Mouse (Mus musculus): ENCODE results near the gene Med27.

Med27 gene

DNA sequence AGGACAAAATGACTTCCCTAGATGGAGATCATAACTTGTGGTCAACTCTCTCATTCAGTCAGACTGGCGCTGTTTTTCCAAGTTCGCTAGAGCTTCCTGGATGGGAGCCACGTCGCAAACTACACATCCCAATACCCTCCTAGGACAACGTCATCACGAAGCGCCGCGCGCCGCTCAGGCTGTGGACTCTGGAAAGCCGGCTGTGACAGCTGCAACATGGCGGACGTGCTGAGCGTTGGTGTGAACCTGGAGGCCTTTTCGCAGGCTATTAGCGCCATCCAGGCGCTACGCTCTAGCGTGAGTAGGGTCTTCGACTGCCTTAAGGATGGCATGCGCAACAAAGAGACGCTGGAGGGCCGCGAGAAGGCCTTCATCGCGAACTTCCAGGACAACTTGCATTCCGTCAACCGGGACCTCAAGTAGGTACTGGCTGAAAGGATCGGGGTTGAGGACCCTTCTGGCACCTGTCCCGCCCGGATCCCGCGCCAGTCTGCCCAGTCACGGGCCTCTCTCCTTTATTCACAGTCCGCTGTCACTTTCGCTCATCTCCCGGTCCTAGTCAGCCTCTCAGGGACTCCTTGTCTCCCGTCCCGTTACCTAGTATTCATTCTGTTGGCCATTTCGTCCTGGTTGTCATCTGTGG lies at the start of gene Med27:
Med27 (plus strand) TSS at position 191 of the 643 bp plus-strand sequence.
- peak; percentile 91 for DNase-seq

DNA sequence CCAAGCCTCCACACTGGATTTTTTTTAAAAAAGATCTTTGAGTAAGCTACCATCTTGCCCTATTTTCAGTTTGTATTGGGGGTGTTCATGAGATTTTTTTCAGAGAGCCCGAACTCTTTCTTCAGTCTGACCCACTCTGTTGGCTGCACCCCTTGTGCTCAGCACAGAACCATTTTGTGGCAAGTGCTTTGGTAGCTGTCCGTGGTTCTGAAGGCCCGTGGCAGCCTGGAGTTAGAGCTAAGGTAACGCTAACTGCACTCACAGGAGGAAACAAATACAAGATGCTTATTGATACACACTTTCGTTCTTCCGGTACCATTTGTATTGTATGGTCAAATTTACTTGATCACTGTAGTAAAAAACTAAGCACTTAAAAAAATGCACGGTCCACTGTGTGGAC lies 36.7 kb upstream of the Med27 start:
- no peak for DNase-seq

DNA sequence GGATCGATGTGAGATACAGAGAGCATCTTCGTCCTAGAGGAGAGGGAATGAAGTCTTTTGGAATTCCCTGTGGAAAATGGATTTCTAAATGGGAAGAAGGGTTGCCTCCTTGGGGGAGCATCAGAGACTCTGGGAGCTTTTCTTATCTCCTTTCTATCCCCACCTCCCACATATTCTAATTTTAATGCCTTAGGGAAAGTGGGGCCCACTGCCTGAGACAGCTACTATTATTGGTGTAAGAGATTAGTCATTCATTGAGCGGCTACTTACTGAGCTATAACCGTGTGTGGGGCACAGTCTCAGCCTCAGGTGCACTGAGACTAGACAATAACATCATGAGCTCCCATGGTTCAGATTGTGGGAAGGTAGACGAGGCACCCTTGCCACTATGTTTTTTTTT lies 34.6 kb upstream of the Med27 start:
- DNase-seq, result no peak

DNA sequence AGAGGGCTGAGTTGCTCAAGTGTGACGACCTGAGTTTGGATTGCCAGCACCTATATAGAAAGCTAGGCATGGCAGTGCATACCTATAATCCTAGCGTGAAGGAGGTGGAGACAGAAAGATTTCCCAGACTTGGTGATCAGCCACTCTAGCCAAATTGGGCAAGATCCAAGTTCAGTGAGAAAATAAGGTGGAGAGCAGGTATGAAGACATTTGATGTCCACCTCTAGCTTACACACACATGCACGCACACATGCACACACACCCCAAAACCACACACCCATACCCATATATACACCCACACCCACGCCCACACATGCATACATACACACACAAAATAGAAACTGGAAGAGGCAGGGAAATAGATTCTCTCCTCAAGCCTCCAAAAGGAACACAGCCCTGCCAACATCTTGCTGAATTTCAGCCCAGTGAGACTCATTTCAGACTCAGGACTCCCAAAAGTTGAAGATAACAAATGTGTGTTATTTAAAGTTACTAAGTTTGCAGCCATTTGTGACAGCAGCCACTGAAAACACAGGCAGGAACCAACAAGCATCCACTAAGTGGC lies 28.6 kb upstream of the Med27 start:
- no peak for DNase-seq

DNA sequence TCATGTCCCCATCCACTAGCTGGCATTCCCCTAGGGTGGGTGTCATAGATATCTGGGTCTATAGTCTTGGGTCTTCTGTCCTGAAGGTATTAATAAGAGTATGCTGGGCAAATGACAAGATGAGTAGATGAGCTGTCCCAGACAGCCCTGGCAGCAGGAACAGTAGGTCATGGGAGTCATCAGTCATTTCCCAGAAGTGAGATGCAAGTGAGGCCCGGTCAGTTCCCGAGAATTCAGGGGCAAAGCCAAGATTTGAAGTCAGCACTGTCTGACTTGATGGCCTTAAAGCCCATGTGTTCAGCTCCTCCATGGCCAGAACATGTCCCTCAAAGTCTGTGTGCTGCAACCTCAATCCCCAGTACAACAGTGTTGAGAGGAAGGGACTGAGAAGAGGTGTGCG lies 28.0 kb upstream of the Med27 start:
- no peak for DNase-seq

DNA sequence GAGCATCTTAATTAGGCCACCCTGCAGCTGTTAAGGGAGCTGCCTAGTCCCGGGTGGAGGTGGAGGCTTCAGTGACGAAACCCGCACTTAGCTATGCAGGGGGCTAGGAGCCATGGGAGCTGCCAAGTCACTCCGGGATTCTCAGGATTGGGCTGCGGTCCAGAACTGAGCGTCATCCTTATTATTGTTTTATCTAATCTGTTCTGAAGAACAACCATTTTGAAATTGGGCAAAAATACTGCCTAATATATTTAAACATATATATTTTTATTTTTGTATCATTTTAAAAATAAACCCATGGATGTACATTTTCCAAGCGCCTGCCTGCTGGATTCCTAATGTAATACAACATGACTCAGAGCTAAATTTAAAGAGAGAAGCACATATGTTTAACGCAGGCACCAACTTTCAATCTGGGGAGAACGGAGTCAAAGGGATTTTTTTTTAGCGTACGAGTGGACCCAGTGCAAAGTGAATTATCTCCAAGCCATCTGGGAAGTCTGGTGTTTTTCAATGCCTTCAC lies 26.3 kb upstream of the Med27 start:
- DNase-seq, result peak; percentile 3

DNA sequence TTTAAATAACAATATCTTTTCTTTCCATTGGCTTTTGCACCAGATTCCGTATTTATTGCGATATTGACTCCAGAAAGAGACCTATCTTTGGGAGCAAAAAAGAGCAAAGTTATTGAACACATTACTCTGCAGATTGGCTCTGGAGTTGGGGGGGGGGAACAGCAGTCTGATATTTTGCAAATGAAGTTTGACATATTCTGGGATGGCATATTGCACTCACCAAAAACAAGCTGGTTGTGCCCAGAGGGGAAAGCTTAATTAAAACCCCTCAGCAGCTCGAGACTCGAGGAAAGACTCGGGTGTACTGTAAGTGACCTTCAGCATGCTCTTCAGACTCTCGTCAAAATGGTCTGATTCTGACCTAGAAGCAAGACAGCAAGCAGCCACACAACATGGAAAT lies 25.8 kb upstream of the Med27 start:
- DNase-seq, result no peak

GRCm38 (mm10) chr2:29324456-29324855 lies 22.2 kb upstream of the Med27 start:
- no peak for DNase-seq

DNA sequence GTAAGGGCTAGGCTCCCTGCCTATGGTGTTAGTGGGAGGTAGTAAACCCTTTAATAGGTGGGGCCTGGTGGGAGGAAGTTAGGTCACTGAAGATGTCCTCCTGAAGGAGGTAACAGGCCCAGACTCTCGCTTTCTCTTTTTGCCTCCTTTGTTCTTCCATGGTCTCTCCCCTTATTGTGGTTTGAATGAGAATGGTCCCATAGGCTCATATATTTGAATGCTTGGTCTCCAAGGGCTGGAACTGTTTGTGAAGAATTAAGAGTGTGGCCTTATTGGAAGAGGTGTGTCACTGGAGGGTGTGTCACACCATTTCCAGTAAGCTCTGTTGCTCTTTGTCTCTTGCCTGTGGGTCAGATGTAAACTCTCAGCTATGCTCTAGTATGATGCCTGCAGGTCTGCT lies 16.1 kb upstream of the Med27 start:
- DNase-seq, result no peak

GRCm38 (mm10) chr2:29338396-29338795 lies 8.2 kb upstream of the Med27 start:
- no peak for DNase-seq

GRCm38 (mm10) chr2:29358696-29359375 lies 12.2 kb downstream of the Med27 start:
- no peak for DNase-seq

- no peak for DNase-seq
These were observed 14.3 kb downstream of the Med27 start for GRCm38 (mm10) chr2:29360956-29361355.

DNA sequence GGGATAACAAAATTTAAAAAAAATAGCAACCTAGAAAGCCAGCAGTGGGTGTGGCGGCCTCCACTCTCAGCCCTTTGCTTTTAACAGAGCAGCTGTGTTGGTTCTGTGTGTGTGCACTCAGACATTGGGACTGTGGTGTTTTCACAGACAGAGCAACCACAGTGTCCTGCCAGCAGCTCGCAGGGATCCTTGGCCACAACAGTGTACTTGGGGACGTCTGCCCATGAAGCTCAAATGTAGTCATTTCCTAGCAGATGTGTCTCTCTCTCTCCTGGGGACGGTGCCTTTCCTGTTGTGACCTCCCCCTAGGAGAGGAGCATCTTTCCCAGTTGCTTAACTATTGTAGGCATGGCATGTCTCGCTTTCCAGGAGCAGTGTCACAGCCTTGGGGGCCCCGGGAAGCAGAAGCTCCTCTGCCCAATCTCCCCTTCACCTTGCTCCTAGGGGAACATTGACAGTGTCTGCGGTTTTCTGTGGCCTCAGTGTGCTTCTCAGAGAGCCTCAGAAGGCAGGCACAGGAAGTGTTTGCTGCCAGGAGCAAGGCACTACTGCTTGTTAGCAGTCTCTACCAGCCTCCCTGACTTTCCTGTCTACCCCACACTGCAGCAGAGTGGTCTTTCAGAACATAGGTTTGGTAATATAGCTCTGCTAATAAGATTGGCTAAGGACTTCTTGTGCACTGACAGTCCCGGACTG lies 18.5 kb downstream of the Med27 start:
- no peak for DNase-seq

DNA sequence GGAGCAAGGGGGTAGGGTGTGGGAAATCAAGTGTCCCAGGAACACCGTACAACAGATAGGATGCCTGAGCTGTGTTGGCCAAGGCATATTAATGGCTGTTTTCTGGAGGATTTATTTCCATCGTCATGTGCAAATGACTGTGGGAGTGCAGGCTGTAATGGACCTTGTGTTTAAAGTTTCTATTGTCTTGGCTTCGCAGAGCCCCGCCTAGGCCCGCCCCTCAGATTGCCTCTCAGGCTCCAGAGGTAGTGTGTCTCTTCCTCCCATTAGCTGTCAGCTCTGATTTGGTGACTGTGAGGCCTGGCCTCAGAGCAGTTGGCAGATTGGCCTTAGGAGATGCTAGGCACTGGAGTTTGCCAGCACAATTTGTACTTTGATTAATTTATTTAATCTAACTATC lies 22.1 kb downstream of the Med27 start:
- DNase-seq, result no peak

- no peak for DNase-seq
These were observed 25.6 kb downstream of the Med27 start for GRCm38 (mm10) chr2:29372176-29372575.

DNA sequence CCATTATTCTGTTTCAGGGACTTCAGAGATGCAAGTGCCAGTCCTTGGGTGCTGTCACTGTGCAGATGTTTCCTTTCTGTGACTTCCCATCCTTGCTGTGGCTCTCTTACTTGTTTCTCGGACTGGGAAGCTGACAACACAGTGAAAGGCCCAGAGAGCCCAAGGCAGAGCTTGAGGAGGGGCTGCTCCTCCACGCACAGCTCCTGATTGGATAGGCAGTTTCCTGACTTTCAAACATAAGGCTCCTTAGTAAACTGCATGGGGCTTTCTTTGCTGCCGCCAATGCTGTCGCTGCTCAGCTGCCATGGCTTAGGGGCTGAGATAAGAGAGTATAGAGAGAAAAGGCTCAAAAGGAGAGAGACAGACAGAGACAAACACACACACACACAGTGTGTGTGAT lies 35.1 kb downstream of the Med27 start:
- DNase-seq, result no peak

DNA sequence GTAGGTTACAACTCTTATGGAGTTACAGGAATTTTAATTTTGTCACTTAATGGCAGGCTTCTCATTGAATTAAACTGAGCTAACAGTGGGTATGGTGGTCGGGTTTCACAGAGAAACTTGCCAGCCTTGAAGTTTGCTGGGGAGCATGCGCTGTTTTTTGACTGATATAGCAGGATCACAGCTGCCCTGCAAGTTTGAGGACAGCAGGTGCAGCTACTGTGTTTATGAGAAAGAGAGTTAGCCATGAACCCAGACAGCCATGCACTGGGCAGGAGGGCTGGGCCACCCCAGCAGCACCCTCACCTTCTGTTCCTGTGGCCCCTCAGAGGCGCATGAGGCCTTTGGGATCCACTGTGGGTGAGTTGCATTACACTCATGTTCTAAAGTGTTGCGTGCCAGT lies 36.0 kb downstream of the Med27 start:
- DNase-seq, result no peak

DNA sequence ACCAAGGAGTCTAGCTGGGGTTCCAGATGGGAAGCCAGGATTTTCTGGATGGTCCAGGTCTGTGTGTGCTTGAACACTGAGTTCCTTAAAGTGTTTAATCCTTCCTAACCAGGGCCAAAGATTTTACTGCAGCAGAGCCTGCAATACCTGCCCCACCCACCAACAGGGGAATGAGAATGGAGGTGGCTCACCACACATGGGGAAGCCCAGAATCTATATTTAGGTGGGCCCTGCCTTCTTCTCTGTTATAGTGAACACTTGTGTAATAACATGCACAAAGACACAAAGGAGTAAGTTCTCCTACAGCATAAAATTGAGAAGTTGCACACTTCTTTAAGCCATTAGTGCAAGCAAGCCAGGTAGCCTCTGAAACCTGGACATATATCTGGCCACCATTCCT lies 36.5 kb downstream of the Med27 start:
- no peak for DNase-seq

DNA sequence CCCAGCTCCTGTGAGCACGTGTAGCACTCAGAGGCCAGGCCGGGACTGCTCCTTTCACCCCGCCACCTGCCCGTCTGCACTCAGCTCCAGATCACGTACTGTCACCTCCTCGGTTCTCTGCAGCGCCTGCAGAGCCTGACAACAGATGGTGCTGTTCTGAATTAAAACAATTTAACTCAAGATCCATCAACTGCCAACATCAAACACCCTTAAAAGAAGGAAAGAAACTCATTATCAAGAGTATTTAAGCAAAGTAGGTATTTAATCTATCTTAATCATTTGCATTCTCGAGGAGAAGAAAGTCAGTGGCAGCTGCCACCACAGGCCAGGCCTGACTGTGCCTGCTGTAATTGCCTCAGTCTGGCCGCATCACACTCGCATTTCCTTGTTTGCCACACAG lies 38.8 kb downstream of the Med27 start:
- DNase-seq, result peak; percentile 24

DNA sequence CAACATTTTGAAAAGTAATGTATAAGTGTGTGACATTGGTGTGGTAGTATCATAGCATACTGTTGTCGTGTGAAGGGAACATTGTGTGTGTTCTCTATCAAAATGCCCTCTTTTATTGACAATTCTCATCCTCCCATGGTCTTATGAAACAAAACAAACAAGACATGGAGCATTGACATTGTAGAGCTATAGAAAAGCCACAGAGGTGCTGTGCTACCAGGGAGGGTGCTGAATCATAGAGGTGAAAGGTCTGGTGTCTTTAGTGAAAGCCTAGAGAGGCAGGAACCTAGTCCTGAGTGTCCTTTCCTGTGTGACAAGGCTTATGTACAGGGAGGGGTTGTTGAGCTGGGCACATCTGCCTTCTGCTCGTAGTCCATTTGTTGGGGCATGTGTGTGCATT lies 40.6 kb downstream of the Med27 start:
- DNase-seq, result no peak

GRCm38 (mm10) chr2:29388937-29389336 lies 42.3 kb downstream of the Med27 start:
- no peak for DNase-seq

DNA sequence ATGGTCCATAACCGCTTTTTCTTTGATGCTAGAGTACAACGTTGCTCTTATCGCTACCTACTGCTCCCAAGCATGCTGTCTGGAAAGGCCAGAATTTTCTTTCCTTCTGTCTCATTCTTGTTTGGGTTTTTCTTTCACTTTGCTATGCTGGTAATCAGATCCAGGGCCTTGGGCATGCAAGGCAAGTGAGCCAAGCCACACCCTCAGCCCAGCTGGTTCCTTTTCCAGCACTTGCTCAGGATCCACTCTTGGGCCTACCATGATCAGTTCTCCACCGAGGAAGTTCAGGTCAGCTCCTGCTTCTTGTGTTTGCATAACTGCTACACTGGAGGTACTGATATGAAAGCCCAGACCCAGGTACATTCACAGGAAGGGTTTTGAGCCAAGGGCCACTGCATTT lies 44.5 kb downstream of the Med27 start:
- DNase-seq, result no peak

- DNase-seq, result no peak
These were observed 45.4 kb downstream of the Med27 start for GRCm38 (mm10) chr2:29391996-29392395.

DNA sequence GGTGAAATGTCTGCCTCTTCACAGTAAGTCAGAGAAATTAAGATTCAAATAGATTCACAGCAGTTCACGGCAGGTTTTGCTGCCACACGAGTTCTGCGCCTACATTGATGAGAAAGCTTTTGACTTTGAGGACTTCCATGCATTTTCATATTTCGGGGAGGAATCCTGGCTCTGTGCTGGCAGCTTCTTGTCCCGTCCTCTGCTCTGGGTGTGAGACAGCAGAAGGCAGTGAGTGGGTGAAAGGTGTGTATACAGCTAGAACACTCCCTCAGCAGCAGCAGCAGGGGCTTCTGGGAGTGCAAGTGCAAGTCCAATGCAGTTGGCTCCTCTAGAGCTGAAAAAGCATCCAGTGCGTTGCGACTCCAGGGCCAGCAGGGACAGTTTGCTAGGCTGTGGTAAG lies 53.6 kb downstream of the Med27 start:
- no peak for DNase-seq
